Mouse (Mus musculus): ENCODE data around the gene Olfr1102. TPM values are rescaled to one million over a fixed set of nuclear protein-coding genes. Genes with fewer than 3 reads are reported as not detected.

The Olfr1102 gene
- not detected for total RNA-seq (2021)
- long read RNA-seq, result 0 reads

- no peak for DNase-seq (ENCODE audit: low spot score in 2 of 2)
Observed at GRCm38 (mm10) chr2:86998098-86998497, at the start of gene Olfr1102. Olfr1102 (plus strand) TSS chr2:86998398.

GRCm38 (mm10) chr2:86960593-86960992, 37.6 kb upstream of the Olfr1102 start, which contains the start of gene Olfr1099:
Olfr1099 (minus strand) TSS chr2:86960693.
- DNase-seq (ENCODE audit: low spot score in 2 of 2), result no peak

GRCm38 (mm10) chr2:86979854-86980253, 18.3 kb upstream of the Olfr1102 start, which contains the start of gene Olfr1100:
Olfr1100 (minus strand) TSS chr2:86979954.
- no peak for DNase-seq (ENCODE audit: low spot score in 2 of 2)

- no peak for DNase-seq (ENCODE audit: low spot score in 2 of 2)
Observed at GRCm38 (mm10) chr2:86991121-86991520, 7.1 kb upstream of the Olfr1102 start, which contains the start of gene Olfr1101. Olfr1101 (minus strand) TSS chr2:86991221.

GRCm38 (mm10) chr2:87026980-87027379, 28.8 kb downstream of the Olfr1102 start, which contains the start of gene Olfr1104:
Olfr1104 (minus strand) TSS chr2:87027080.
- no peak for DNase-seq (ENCODE audit: low spot score in 2 of 2)

- no peak for DNase-seq (ENCODE audit: low spot score in 2 of 2)
Observed at GRCm38 (mm10) chr2:87036431-87036830, 38.2 kb downstream of the Olfr1102 start, which contains the start of gene Olfr1105. Olfr1105 (minus strand) TSS chr2:87036531.

- no peak for DNase-seq (ENCODE audit: low spot score in 2 of 2)
Observed at GRCm38 (mm10) chr2:87052173-87052572, 54.0 kb downstream of the Olfr1102 start, which contains the start of gene Olfr1106. Olfr1106 (minus strand) TSS chr2:87052273.

Other genes with a start within 250 kb of the Olfr1102 start
- not detected for gene Olfr1090, start 239.4 kb upstream of the Olfr1102 start, total RNA-seq (2021)
- not detected for gene Olfr1093, start 215.9 kb upstream of the Olfr1102 start, total RNA-seq (2021)
- not detected for gene Olfr141, start 188.4 kb upstream of the Olfr1102 start, total RNA-seq (2021)
- gene Olfr1094, start 173.7 kb upstream of the Olfr1102 start, total RNA-seq (2021), result not detected
- gene Olfr1095, start 146.7 kb upstream of the Olfr1102 start, total RNA-seq (2021), result not detected
- gene Gm13723, start 123.6 kb upstream of the Olfr1102 start, total RNA-seq (2021), result not detected
- not detected for gene Olfr1097, start 106.2 kb upstream of the Olfr1102 start, total RNA-seq (2021)
- not detected for gene Olfr1098, start 73.9 kb upstream of the Olfr1102 start, total RNA-seq (2021)
- not detected for gene Olfr1099, start 37.7 kb upstream of the Olfr1102 start, total RNA-seq (2021)
- not detected for gene Olfr1100, start 18.4 kb upstream of the Olfr1102 start, total RNA-seq (2021)
- not detected for gene Olfr1101, start 7.2 kb upstream of the Olfr1102 start, total RNA-seq (2021)
- not detected for gene Olfr1104, start 28.7 kb downstream of the Olfr1102 start, total RNA-seq (2021)
- not detected for gene Olfr1105, start 38.1 kb downstream of the Olfr1102 start, total RNA-seq (2021)
- gene Olfr1106, start 53.9 kb downstream of the Olfr1102 start, total RNA-seq (2021), result not detected
- gene Olfr1107, start 77.4 kb downstream of the Olfr1102 start, total RNA-seq (2021), result not detected
- not detected for gene Olfr1109, start 97.6 kb downstream of the Olfr1102 start, total RNA-seq (2021)
- gene Olfr259, start 116.2 kb downstream of the Olfr1102 start, total RNA-seq (2021), result not detected
- gene Olfr1110, start 141.9 kb downstream of the Olfr1102 start, total RNA-seq (2021), result not detected
- gene Olfr1111, start 154.2 kb downstream of the Olfr1102 start, total RNA-seq (2021), result not detected
- not detected for gene Olfr1112, start 189.4 kb downstream of the Olfr1102 start, total RNA-seq (2021)
- not detected for gene Olfr1113, start 210.6 kb downstream of the Olfr1102 start, total RNA-seq (2021)
- gene Olfr1115, start 249.6 kb downstream of the Olfr1102 start, total RNA-seq (2021), result not detected

Data from layer of hippocampus, adult 18-20 months (tissue).